Mouse (Mus musculus): ENCODE results near the gene Olfr1100.

Gene Olfr1100

DNA sequence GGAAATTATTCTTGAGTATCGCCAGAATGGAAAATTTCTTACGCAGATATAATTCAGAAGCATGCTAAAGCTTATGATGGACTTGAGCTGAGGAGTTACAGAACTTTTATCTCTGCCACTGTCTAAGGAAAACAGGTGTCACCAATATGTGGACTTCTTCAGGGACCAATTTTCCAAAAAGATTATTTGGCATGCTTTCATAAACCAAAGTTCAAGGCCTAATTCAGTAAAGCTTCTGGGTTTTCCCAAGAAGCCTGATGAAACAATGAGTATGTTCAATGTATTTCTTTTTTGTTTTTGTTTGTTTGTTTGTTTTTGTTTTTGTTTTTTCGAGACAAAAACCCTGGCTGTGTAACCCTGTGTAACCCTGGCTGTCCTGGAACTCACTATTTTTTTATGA lies at the start of gene Olfr1100:
Olfr1100 (minus strand) TSS at position 101 of the 400 bp plus-strand sequence.
- no peak for DNase-seq (ENCODE audit: low read depth in 2 of 2, low spot score in 2 of 2)

GRCm38 (mm10) chr2:87026980-87027379 lies 47.2 kb upstream of the Olfr1100 start, which contains the start of gene Olfr1104:
Olfr1104 (minus strand) TSS chr2:87027080.
- no peak for DNase-seq (ENCODE audit: low read depth in 2 of 2, low spot score in 2 of 2)

DNA sequence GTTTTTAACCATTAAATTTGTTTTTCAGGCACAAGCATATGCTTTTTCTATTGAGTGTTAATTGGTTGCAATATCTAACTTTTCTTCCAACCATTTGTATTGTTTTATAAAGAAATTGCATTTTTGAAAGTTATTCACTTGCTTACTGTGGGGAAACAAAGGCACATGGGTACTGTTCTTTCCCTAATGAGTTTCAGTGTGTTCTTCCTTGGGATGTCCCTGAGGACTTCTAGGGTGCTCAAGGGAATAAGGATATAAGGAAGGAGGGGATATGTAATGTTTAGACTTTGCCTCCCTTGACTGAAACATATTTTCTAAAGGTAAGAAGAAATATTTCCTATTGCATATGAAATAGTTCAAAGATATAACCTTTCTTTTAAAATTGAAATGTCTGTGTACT lies 18.3 kb upstream of the Olfr1100 start, which contains the start of gene Olfr1102:
Olfr1102 (plus strand) TSS at position 301 of the 400 bp plus-strand sequence.
- no peak for DNase-seq (ENCODE audit: low read depth in 2 of 2, low spot score in 2 of 2)

DNA sequence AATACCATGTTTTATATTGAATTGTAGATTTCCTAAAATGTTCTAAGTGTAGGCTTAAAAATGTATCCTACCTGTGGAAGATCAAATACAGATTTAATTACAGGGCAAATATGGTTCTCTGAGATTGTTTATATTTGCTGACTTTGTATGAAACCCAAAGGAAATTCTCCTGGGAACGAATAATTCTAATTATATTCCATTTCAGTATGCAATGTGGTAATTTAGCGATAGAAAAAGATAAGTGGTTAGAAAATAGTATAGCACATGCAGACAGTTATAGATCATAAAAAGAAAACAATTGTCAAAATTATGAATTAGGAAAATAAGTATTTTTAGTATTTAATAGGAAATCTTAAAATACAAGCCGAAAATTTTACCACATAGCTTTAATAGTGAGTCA lies 11.4 kb upstream of the Olfr1100 start, which contains the start of gene Olfr1101:
Olfr1101 (minus strand) TSS at position 101 of the 400 bp plus-strand sequence.
- DNase-seq (ENCODE audit: low read depth in 2 of 2, low spot score in 2 of 2) = no peak

- no peak for DNase-seq (ENCODE audit: low read depth in 2 of 2, low spot score in 2 of 2)
These were observed 19.2 kb downstream of the Olfr1100 start, which contains the start of gene Olfr1099 for GRCm38 (mm10) chr2:86960593-86960992. Olfr1099 (minus strand) TSS chr2:86960693.

DNA sequence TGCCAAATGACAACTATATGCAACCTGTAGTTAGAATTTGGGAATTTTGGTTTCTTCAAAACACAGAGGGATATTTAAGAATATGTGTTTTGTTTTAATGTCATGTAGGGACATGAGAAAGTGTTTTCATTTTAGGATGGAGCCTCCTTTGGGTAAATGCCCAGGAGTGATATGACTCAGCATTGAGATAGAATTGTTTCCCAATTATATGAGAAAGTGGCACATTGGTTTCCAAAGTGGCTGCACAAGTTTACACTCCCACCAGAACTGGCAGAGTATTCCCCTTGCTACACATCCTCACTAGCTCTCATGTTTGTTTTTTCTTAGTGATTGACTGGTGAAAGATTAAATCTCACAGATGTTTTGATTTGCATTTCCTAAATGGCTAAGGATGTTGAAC lies 53.2 kb downstream of the Olfr1100 start:
- no peak for DNase-seq (ENCODE audit: low read depth in 2 of 2, low spot score in 2 of 2)

Data from CD8-positive naive resting alpha-beta T cell, adult 2 months (primary cell).